ENCODE assay signal across 9 mouse cellular contexts in genomic region chr11:55389778-55390177, GRCm38 (mm10). TPM values are rescaled to one million over a fixed set of nuclear protein-coding genes. Genes with fewer than 3 reads are reported as not detected.
A peak's percentile ranks its signal among the peaks of the same experiment; 100 is the strongest.
DNase-seq lines count a peak whose midpoint lies in the region; ATAC-seq and TF ChIP-seq lines count a peak whose summit lies in the region.
"Had no signal": no experiment of that assay in that cellular context is flagged by ENCODE, and none has a peak within 500 bp of the region (broad histone marks: within the 10 kb centered on the region; RNA-seq: fewer than 3 reads in every experiment).

No protein-coding gene starts in this region.

- no peak for TF ChIP-seq POLR2A in small intestine, adult 2 months (IDR thresholded peaks at IDR 0.05; ENCODE audit: low read depth, low read length)

- H3K4me3 ChIP-seq in intestine, postnatal 0 days (ENCODE audit: low read depth, low read length) = no peak overlapping the region
- no peak overlapping the region for H3K4me3 ChIP-seq in liver, embryonic 14.5 days (ENCODE audit: insufficient read depth in 1 of 2, low read depth in 2 of 2, low read length in 2 of 2)
- H3K4me3 ChIP-seq in small intestine, adult 2 months (ENCODE audit: low read depth, low read length) = no peak overlapping the region

- H3K9ac ChIP-seq in intestine, postnatal 0 days (ENCODE audit: low read depth, low read length) = no peak overlapping the region
- H3K9ac ChIP-seq in liver, embryonic 14.5 days (replicated peaks) = no peak overlapping the region

- TF ChIP-seq CTCF in intestine, postnatal 0 days (IDR thresholded peaks at IDR 0.05; ENCODE audit: low read depth) = peak; percentile 95
- peak; percentile 81 for TF ChIP-seq CTCF in liver, embryonic 14.5 days (IDR thresholded peaks at IDR 0.05; ENCODE audit: low read depth)
- TF ChIP-seq CTCF in small intestine, adult 2 months (IDR thresholded peaks at IDR 0.05; ENCODE audit: extremely low read depth, insufficient read length, insufficient replicate concordance, low read depth, low read length) = peak; percentile 82; the same call in 1 of the 2 replicates

- no peak overlapping the region for H3K4me2 ChIP-seq in intestine, postnatal 0 days (replicated peaks; ENCODE audit: low read depth)
- H3K4me2 ChIP-seq in liver, embryonic 14.5 days (ENCODE audit: low read depth) = no peak overlapping the region

- no peak for TF ChIP-seq EP300 in liver, embryonic 14.5 days (IDR thresholded peaks at IDR 0.05; ENCODE audit: low read depth)

- DNase-seq in cerebellum, adult 11 months = no peak
- DNase-seq in urinary bladder, postnatal 25 days (ENCODE audit: low spot score) = peak; percentile 67
- no peak for DNase-seq in urinary bladder, postnatal 36 days (ENCODE audit: low spot score in 2 of 2)
- peak; percentile 24 to 53 (median 35) for DNase-seq in liver, embryonic 14.5 days (ENCODE audit: low read depth in 3 of 3, low spot score in 3 of 3)

- H3K36me3 ChIP-seq in intestine, postnatal 0 days (ENCODE audit: control insufficient read depth, insufficient read depth) = peaks cover 1% of the 10 kb centered on the region; the same call in 1 of the 2 replicates
- H3K36me3 ChIP-seq in liver, embryonic 14.5 days (replicated peaks; ENCODE audit: control insufficient read depth, insufficient read depth, low read depth) = no peaks in the 10 kb centered on the region
- H3K36me3 ChIP-seq in small intestine, adult 2 months (ENCODE audit: control insufficient read depth, insufficient read depth, low read length) = no peaks in the 10 kb centered on the region
- H3K36me3 ChIP-seq: G1E had no signal

- H3K9me3 ChIP-seq in intestine, postnatal 0 days (ENCODE audit: control insufficient read depth) = no peaks in the 10 kb centered on the region
- H3K9me3 ChIP-seq in liver, embryonic 14.5 days (ENCODE audit: control insufficient read depth, low read length) = no peaks in the 10 kb centered on the region
- H3K9me3 ChIP-seq: G1E had no signal

- ATAC-seq in cerebellum, adult (ENCODE audit: insufficient number of reproducible peaks, low FRiP score, low TSS enrichment) = 0 out of 2 replicates have a peak, but pooled peaks have one; percentile 36
- ATAC-seq in erythroid progenitor cell, adult 5-6 weeks (replicated peaks; ENCODE audit: low FRiP score, poor library complexity, severe bottlenecking) = peak; percentile 48; the same call in 1 of the 2 replicates
- no peak for ATAC-seq in intestine, postnatal 0 days
- no peak for ATAC-seq in liver, embryonic 14.5 days (ENCODE audit: insufficient read depth)

- H3K27me3 ChIP-seq in intestine, postnatal 0 days (replicated peaks; ENCODE audit: control insufficient read depth, insufficient read depth, low read length) = 0 out of 2 replicates have a peak, but pooled peaks cover 2% of the 10 kb centered on the region
- no peaks in the 10 kb centered on the region for H3K27me3 ChIP-seq in liver, embryonic 14.5 days (ENCODE audit: control insufficient read depth, insufficient read depth, low read length)
- no peaks in the 10 kb centered on the region for H3K27me3 ChIP-seq in small intestine, adult 2 months (ENCODE audit: control insufficient read depth, insufficient read depth, low read length)

- no peaks in the 10 kb centered on the region for H3K4me1 ChIP-seq in intestine, postnatal 0 days (replicated peaks; ENCODE audit: control insufficient read depth, insufficient read depth, low read length)
- no peaks in the 10 kb centered on the region for H3K4me1 ChIP-seq in liver, embryonic 14.5 days (replicated peaks; ENCODE audit: control insufficient read depth in 2 of 2, insufficient read depth in 2 of 2, low read length in 1 of 2)
- H3K4me1 ChIP-seq in small intestine, adult 2 months (ENCODE audit: control insufficient read depth, insufficient read depth, insufficient read length, low read length) = no peaks in the 10 kb centered on the region

- no peak overlapping the region for H3K27ac ChIP-seq in intestine, postnatal 0 days (ENCODE audit: low read depth, low read length)
- H3K27ac ChIP-seq in liver, embryonic 14.5 days = no peak overlapping the region
- H3K27ac ChIP-seq in small intestine, adult 2 months (ENCODE audit: insufficient read depth, low read depth, low read length) = no peak overlapping the region

- WGBS in intestine, postnatal 0 days = 0% methylated on average over 2 of the region's 2 CpGs
- 2% methylated on average over 2 of the region's 2 CpGs for WGBS in liver, embryonic 14.5 days (ENCODE audit: insufficient replicate concordance)
- WGBS in small intestine, adult 2 months = 1% methylated on average over 2 of the region's 2 CpGs

RNA-seq across cellular contexts. Expression of gene Sparc, which starts 33.2 kb away (rescaled TPM):
- total RNA-seq in erythroid progenitor cell, adult 5-6 weeks (2015; ENCODE audit: low replicate concordance) = 1.8 and 3.8 TPM in 2 replicates
- 1.9 and 9.3 TPM in 2 replicates for total RNA-seq in erythroid progenitor cell, adult 5-6 weeks (2017; ENCODE audit: low replicate concordance)
- polyA plus RNA-seq in intestine, postnatal 0 days (2015; fragmentation: Nextera tagmentation; extraction: Ambion mirVana) = 931 and 943 TPM in 2 replicates
- 47.5 and 64.9 TPM in 2 replicates for polyA plus RNA-seq in liver, embryonic 14.5 days (2012; rRNA removed)
- 88.2 and 91.2 TPM in 2 replicates for polyA plus RNA-seq in liver, embryonic 14.5 days (2014; fragmentation: Nextera tagmentation; extraction: Ambion mirVana)
- 278 and 350 TPM in 2 replicates for polyA plus RNA-seq in small intestine, adult 2 months (2012; rRNA removed)
- polyA plus RNA-seq: G1E had no signal

RNA-seq across cellular contexts. Expression of gene Fat2, which starts 53.4 kb away (rescaled TPM):
- total RNA-seq in erythroid progenitor cell, adult 5-6 weeks (2015; ENCODE audit: low replicate concordance) = not detected in 2 replicates
- total RNA-seq in erythroid progenitor cell, adult 5-6 weeks (2017; ENCODE audit: low replicate concordance) = not detected in 2 replicates
- polyA plus RNA-seq in intestine, postnatal 0 days (2015; fragmentation: Nextera tagmentation; extraction: Ambion mirVana) = not detected in 2 replicates
- polyA plus RNA-seq in liver, embryonic 14.5 days (2012; rRNA removed) = under 0.01 TPM in 1 of 2 replicates, not detected in the other
- not detected in 2 replicates for polyA plus RNA-seq in liver, embryonic 14.5 days (2014; fragmentation: Nextera tagmentation; extraction: Ambion mirVana)
- polyA plus RNA-seq in small intestine, adult 2 months (2012; rRNA removed) = 0.03 TPM in 1 of 2 replicates, not detected in the other
- polyA plus RNA-seq: G1E had no signal

Comparison
In these comparisons a context has a peak if more than half of its experiments do, and no peak if none do; other contexts are left out.
1. DNase-seq: peak in urinary bladder, postnatal 25 days (single experiment) and liver, embryonic 14.5 days (3 of 3); none in cerebellum, adult 11 months (single experiment) and urinary bladder, postnatal 36 days (0 of 2).
2. ATAC-seq: peak in cerebellum, adult (single experiment) and erythroid progenitor cell, adult 5-6 weeks (single experiment); none in intestine, postnatal 0 days (single experiment) and liver, embryonic 14.5 days (single experiment).
3. Peak in every context shown above with its lines, with median percentiles within 50 percentile points of each other: CTCF ChIP-seq.